Mouse (Mus musculus): ENCODE results near the gene Fscn1. TPM values are rescaled to one million over a fixed set of nuclear protein-coding genes. Genes with fewer than 3 reads are reported as not detected.
A peak's percentile ranks its signal among the peaks of the same experiment; 100 is the strongest.

Gene Fscn1
- polyA plus RNA-seq (2016; fragmentation: Nextera tagmentation; extraction: Ambion mirVana), result 806 and 864 TPM in 2 replicates

DNA sequence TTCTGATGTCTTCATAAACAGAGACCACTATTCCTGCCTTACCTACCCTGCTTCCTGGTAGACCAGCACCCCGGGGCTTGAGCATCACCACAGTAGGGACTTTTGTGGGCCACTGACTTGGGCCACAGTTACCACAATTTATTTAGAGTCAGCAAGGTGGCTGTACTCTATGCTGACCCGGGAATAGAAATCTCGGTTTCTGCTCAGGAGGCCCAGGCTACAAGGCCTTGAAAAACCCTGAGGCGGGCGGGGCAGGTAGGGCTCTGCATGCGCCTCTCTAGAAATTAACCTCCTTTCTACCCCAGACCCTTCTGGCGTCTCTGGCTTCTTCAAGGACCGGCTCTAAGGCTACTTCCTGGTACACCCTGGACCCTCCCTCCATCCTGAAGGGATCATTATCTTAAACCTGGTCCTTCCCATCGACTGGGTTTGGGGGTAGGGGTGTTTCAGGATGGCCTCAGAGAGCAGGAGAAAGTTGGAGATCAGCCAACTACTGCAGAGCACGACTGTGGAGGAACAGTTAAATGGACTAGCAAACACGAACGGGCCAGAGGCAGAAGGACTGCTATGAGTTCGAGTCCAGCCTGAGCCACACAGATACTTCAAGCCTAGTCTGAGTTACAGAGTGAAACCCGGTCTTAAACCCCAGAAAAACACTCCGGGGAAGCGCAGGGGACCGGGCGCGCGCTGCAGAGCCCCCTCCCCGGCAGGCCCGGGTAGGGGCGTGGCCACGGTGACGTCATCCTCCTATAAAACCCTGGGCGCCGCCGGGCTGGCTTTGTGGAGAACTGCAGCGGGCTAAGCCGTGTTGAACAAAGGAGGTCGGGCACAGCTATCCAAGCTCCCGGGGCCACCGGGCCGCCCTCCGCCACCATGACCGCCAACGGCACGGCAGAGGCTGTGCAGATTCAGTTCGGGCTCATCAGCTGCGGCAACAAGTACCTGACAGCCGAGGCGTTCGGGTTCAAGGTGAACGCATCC, at the start of gene Fscn1:
Fscn1 (plus strand) TSS at position 768 of the 981 bp plus-strand sequence.
- 7% methylated on average over 44 of the region's 44 CpGs for WGBS
- Histone ChIP-seq H3K9me3 (replicated peaks) (no peaks in the 10 kb centered on the region), H3K4me3 (peak within 1 kb of the TSS; percentile 85), H3K27me3 (ENCODE audit: low read depth, poor library complexity, severe bottlenecking) (no peaks in the 10 kb centered on the region), H3K36me3 (peaks cover 27% of the 10 kb centered on the region), H3K4me1 (peaks cover 34% of the 10 kb centered on the region), H3K27ac (peak within 1 kb of the TSS; percentile 98)
- peak; percentile 99 for DNase-seq (ENCODE audit: low spot score)

DNA sequence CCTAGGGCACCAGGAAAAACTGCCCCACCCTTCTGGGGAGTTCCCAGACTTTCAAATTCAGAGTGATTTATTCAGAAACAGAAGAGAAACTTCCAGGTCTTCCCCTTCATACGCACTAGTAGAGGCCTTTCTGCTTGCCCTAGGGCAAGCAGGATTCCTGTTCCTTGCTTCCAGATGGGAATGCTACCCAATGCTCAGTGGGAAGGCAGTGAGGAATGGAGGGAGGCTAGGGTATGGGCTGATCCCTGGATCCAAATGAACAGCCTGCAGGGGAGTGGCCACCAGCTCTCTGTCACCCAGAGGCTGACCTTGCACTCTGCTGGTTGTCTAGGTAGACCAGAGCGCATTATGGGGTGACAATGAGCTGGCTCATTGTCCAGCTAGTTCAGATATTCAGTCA, 48.5 kb upstream of the Fscn1 start:
- Histone ChIP-seq H3K36me3 (no peaks in the 10 kb centered on the region), H3K4me1 (peaks cover 36% of the 10 kb centered on the region), H3K4me3 (no peak overlapping the region), H3K9me3 (replicated peaks) (no peaks in the 10 kb centered on the region), H3K27me3 (ENCODE audit: low read depth, poor library complexity, severe bottlenecking) (no peaks in the 10 kb centered on the region), H3K27ac (no peak overlapping the region)
- DNase-seq (ENCODE audit: low spot score), result no peak
- 77% methylated on average over 2 of the region's 2 CpGs for whole genome bisulfite sequencing

DNA sequence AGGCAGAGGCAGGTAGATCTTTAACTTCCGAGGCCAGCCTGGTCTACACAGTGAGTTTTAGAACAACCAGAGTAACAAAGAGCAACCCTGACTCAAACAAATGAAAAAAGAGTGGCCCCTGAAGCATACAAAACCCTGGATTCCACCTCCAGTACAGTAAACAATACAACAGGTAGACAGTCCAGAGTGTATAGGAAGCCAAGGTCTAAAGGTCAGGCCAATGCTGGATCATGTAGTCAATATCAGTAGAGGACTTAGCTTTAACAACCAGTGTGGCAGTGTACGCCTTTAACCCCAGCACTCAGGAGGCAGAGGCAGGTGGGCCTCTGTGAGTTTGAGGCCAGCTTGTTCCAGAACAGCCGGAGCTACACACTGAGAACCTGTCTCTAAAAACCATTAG, 47.8 kb upstream of the Fscn1 start:
- Histone ChIP-seq H3K36me3 (no peaks in the 10 kb centered on the region), H3K4me1 (peaks cover 30% of the 10 kb centered on the region), H3K27me3 (ENCODE audit: low read depth, poor library complexity, severe bottlenecking) (no peaks in the 10 kb centered on the region), H3K27ac (no peak overlapping the region), H3K4me3 (no peak overlapping the region), H3K9me3 (replicated peaks) (no peaks in the 10 kb centered on the region)
- no peak for DNase-seq (ENCODE audit: low spot score)
- 90% methylated on average over 3 of the region's 3 CpGs for whole genome bisulfite sequencing

DNA sequence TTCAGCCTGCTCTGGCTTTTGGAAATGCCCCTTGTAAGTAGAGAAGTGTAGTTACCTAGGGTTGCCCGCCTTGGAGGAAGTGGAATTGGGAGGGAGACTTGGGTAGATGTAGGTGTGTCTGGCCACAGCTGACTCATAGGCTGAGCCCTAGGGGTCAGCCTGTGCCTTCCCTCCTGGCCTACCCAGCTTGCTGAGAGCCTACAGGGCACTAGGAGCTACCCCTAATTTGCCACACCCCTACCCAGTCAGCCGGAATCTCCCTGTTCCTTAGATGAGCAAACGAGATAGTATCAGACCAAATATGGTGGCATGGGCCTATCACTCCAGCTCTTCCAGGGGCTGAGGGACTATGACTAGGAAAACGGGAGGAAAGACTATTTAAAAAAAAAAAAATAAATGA, 47.4 kb upstream of the Fscn1 start:
- H3K27me3 ChIP-seq (ENCODE audit: low read depth, poor library complexity, severe bottlenecking), result no peaks in the 10 kb centered on the region
- 86% methylated on average over 4 of the region's 4 CpGs for WGBS
- no peaks in the 10 kb centered on the region for H3K36me3 ChIP-seq
- no peak for DNase-seq (ENCODE audit: low spot score)
- H3K27ac ChIP-seq, result no peak overlapping the region
- H3K9me3 ChIP-seq (replicated peaks), result no peaks in the 10 kb centered on the region
- H3K4me3 ChIP-seq, result no peak overlapping the region
- peaks cover 26% of the 10 kb centered on the region for H3K4me1 ChIP-seq

DNA sequence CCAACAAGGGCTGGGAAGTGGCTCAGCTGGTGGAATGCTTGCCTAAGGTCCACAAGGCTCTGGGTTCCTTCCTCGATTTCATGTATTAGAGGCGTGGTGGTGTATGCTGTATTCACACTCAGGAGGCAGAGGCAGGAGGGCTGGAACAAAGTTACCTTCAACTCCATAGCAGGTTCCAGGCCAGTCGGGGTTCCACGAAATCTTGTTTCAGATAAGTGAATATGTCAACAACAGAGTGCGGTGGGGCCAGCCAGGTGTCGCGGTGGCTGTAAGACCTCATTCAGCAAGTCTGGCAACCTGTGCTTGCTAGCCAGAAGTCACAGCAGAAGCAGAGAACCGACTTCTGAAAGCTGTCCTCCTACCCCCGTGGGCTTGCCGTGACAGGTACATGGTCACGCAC, 44.9 kb upstream of the Fscn1 start:
- WGBS, result 91% methylated on average over 11 of the region's 11 CpGs
- H3K36me3 ChIP-seq, result no peaks in the 10 kb centered on the region
- H3K27me3 ChIP-seq (ENCODE audit: low read depth, poor library complexity, severe bottlenecking), result no peaks in the 10 kb centered on the region
- H3K27ac ChIP-seq, result no peak overlapping the region
- DNase-seq (ENCODE audit: low spot score), result no peak
- peaks cover 1% of the 10 kb centered on the region for H3K4me1 ChIP-seq
- H3K4me3 ChIP-seq, result no peak overlapping the region
- no peaks in the 10 kb centered on the region for H3K9me3 ChIP-seq (replicated peaks)

DNA sequence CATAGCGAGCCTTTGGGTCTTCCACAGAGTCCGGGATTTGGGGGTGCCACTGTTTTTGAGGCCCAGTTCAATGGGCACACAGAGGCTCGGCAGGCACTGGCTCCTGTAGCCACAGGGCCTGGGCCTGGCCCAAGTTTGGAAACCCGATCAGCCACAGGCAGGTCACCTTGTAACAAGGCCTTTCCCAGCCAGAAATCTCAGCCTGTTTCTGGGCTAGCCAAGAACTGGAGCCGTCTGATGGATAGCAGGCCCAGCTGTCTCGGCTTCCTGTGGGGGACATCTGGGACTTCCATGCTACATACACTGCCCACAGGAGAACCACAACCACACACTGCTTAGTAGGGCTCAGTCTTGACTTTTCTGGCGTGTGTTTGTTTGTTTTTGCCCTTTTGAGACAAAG, 43.5 kb upstream of the Fscn1 start:
- 80% methylated on average over 7 of the region's 7 CpGs for WGBS
- DNase-seq (ENCODE audit: low spot score), result no peak
- H3K9me3 ChIP-seq (replicated peaks), result no peaks in the 10 kb centered on the region
- H3K4me3 ChIP-seq, result no peak overlapping the region
- no peaks in the 10 kb centered on the region for H3K27me3 ChIP-seq (ENCODE audit: low read depth, poor library complexity, severe bottlenecking)
- H3K4me1 ChIP-seq, result peaks cover 9% of the 10 kb centered on the region
- H3K36me3 ChIP-seq, result no peaks in the 10 kb centered on the region
- H3K27ac ChIP-seq, result no peak overlapping the region

DNA sequence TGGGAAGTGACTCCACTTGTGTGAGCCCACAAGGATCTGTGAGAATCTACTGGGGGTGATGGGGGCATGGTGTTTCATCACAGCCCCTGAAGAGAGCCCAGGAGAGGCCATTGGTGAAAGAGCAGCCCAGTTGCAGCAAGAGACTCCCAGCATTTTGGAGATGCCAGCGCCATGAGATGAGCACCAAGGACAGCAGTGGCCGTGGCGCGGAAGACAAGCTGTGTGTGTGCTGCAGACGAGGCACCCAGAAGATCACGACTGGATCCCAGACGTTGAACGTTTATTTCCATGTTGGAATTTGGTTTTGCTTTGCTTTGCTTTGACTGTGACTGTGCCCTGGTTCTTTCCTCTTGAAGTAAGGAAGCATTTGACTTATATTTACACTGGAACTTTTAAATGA, 42.7 kb upstream of the Fscn1 start:
- H3K27ac ChIP-seq, result no peak overlapping the region
- no peak overlapping the region for H3K4me3 ChIP-seq
- WGBS, result 93% methylated on average over 8 of the region's 8 CpGs
- H3K9me3 ChIP-seq (replicated peaks), result no peaks in the 10 kb centered on the region
- no peaks in the 10 kb centered on the region for H3K27me3 ChIP-seq (ENCODE audit: low read depth, poor library complexity, severe bottlenecking)
- peaks cover 9% of the 10 kb centered on the region for H3K4me1 ChIP-seq
- DNase-seq (ENCODE audit: low spot score), result no peak
- no peaks in the 10 kb centered on the region for H3K36me3 ChIP-seq

DNA sequence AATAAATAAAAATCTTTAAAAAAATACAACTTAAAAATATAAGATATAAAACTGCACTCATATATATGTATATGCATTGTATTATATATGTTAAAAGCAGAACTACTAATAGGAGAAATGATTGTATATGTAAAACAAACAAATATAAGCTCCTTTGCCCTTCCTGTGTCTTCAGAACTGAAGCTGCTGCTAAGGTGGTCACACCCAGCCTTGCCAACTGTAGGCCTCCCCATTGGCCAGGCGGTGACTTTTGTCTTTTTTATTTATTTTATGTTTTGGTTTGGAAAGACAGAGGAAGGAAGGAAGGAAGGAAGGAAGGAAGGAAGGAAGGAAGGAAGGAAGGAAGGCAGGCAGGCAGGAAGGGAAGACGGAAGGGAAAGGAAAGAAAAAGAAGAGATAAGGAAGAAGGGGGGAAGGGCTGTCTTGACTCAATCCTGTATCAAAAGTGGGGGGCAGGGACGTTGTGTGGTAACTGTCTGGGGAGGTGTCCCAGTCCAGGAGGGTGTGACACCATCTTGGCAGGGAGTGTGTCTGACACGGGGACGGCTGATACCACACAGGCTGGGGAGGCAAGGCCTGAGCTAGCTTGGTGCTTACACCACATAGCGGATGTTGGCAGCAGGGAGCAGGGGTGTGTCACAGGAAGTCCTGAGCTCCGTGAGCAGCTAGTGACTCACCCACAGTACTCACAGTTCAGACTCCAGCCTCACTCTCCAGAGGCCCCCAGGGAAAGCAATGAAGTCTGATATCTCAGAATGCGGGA, 39.7 kb upstream of the Fscn1 start:
- Histone ChIP-seq H3K9me3 (replicated peaks) (no peaks in the 10 kb centered on the region), H3K36me3 (no peaks in the 10 kb centered on the region), H3K27ac (peak overlapping the region; percentile 44; the same call in 1 of the 2 replicates), H3K4me1 (peaks cover 9% of the 10 kb centered on the region), H3K27me3 (ENCODE audit: low read depth, poor library complexity, severe bottlenecking) (no peaks in the 10 kb centered on the region), H3K4me3 (no peak overlapping the region)
- 65% methylated on average over 8 of the region's 8 CpGs for WGBS
- no peak for DNase-seq (ENCODE audit: low spot score)

DNA sequence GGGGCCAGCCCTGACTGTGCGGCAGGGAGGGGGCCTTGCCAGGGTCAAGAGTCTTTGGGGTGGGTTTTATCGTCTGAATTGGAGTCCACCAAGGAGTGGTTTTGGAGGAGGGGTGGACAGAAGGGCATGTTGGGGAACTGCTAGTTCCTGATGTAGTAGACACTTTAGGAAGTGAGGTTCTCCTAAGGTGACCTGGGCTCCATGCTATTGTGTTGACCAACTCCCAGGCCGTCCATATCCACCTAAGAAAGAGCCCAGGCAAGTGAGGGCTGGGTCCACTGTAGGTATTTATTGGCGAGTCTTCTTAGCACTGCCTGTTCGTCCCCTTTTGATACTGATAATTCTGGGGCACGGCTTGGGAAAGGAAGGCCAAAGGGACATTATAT, 39.1 kb upstream of the Fscn1 start:
- Histone ChIP-seq H3K4me1 (peaks cover 13% of the 10 kb centered on the region), H3K27me3 (ENCODE audit: low read depth, poor library complexity, severe bottlenecking) (no peaks in the 10 kb centered on the region), H3K4me3 (no peak overlapping the region), H3K36me3 (no peaks in the 10 kb centered on the region), H3K9me3 (replicated peaks) (no peaks in the 10 kb centered on the region), H3K27ac (peak overlapping the region; percentile 44; the same call in 1 of the 2 replicates)
- no peak for DNase-seq (ENCODE audit: low spot score)
- WGBS, result 78% methylated on average over 6 of the region's 6 CpGs

DNA sequence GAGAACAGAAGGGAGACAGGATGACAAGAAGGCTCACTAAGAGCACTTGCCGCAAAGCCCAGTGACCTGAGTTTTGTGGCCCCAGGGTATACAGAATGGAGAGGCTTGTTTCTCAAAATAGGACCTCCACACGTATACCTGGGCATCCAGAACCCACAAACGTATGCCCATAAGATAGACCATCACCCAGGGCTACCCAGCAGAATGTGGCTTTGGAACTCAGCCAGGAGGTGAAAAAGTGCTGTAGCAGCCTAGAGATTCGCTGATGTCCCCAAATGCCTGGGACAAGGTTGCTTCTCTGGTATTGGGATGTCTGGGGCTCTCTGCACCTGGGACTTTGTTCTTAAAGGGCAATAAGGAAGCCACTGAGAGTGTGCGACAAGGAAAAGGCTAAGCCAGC, 37.9 kb upstream of the Fscn1 start:
- WGBS, result 87% methylated on average over 5 of the region's 5 CpGs
- DNase-seq (ENCODE audit: low spot score), result no peak
- Histone ChIP-seq H3K36me3 (no peaks in the 10 kb centered on the region), H3K4me3 (no peak overlapping the region), H3K27ac (no peak overlapping the region), H3K27me3 (ENCODE audit: low read depth, poor library complexity, severe bottlenecking) (no peaks in the 10 kb centered on the region), H3K9me3 (replicated peaks) (no peaks in the 10 kb centered on the region), H3K4me1 (peaks cover 25% of the 10 kb centered on the region)

DNA sequence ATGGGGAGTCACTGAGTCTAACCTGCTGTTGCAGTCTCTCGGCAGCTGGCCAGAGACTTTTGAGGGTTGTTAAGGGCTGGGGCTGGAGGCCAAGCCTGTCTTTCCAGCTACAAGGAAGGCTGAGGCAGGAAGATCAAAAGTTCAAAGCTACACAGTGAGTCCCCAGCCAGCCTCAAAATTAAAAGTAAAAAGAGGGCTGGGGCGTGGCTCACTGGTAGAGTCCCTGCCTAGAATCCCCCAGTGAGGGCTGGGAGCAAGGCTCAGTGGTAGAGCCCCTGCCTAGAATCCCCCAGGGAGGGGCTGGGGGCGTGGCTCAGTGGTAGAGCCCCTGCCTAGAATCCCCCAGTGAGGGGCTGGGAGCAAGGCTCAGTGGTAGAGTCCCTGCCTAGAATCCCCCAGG, 36.4 kb upstream of the Fscn1 start:
- Histone ChIP-seq H3K9me3 (replicated peaks) (no peaks in the 10 kb centered on the region), H3K27me3 (ENCODE audit: low read depth, poor library complexity, severe bottlenecking) (no peaks in the 10 kb centered on the region), H3K4me1 (peaks cover 35% of the 10 kb centered on the region), H3K36me3 (no peaks in the 10 kb centered on the region), H3K27ac (no peak overlapping the region), H3K4me3 (no peak overlapping the region)
- no peak for DNase-seq (ENCODE audit: low spot score)
- WGBS, result 84% methylated on average over 3 of the region's 3 CpGs

DNA sequence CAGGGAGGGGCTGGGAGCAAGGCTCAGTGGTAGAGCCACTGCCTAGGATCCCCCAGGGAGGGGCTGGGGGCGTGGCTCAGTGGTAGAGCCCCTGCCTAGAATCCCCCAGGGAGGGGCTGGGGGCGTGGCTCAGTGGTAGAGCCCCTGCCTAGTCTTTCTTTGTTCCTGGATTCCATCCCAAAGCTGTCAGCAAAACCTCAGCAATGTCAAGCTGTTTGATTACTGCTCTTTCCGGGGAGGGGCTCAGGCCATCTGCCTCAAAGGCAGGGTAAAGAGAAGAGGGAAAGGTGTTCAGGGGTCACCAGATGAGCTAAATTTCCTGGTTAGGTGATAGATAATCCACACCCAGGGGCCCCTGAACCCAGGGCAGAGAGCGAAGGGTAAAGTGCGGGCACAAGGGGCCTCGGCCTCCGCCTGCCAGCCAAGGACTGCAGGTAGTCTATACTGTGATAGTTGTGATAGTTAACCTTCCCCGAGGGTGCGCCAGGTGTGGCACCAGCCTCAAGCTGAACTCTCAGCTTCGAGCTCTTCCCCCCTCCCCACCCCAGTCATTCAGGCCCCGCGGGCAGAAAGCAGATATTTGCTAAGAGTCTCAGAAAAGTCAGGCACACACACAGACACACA, 35.7 kb upstream of the Fscn1 start:
- H3K4me1 ChIP-seq, result peaks cover 41% of the 10 kb centered on the region
- WGBS, result 79% methylated on average over 12 of the region's 12 CpGs
- no peaks in the 10 kb centered on the region for H3K36me3 ChIP-seq
- no peaks in the 10 kb centered on the region for H3K9me3 ChIP-seq (replicated peaks)
- H3K27ac ChIP-seq, result no peak overlapping the region
- no peaks in the 10 kb centered on the region for H3K27me3 ChIP-seq (ENCODE audit: low read depth, poor library complexity, severe bottlenecking)
- H3K4me3 ChIP-seq, result no peak overlapping the region
- DNase-seq (ENCODE audit: low spot score), result no peak
